Mouse (Mus musculus) gastrocnemius, adult 8-10 months (tissue): ENCODE data around the gene Mrps6. TPM values are rescaled to one million over a fixed set of nuclear protein-coding genes. Genes with fewer than 3 reads are reported as not detected.

Source experiments
- DNase-seq, 2 experiments: peaks; one replicate each; pipeline ENCODE4 v3.0.0; 2022; ENCODE audit warnings: low spot score in 2 of 2
- total RNA-seq, 4 experiments: library from RNA; stranded (reverse); gene quantifications; 2 replicates each; pipeline ENCODE4 v1.2.4; 2022

Mrps6 gene
- total RNA-seq, 4 experiments from 2014 or later: 19.5 to 26.4 (median 25.1) TPM

DNA sequence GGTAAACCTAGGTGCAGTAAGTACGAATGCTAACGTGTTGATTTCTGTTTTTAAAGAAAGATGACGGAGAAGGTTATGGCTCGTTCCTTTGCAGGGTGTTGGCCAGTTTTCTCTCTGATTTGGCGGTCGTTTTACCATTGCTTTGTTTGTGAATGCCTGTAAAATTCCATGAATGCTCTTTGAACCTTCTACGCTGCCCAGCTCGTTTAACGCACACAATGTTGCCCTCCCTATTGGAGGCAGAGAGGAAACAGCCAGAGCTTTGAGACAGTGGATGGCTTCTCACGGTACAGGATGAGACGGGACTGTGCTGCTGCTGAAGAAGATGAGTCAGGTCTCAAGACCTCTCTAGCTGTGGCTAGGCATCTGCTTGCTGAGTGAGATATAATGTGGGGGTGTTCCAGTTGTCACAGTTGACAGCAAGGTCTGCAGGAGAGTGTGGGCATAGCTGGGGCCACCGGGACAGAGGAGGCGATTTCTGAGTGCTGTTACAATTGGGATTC, 61.0 kb downstream of the Mrps6 start:
- no peak for DNase-seq

DNA sequence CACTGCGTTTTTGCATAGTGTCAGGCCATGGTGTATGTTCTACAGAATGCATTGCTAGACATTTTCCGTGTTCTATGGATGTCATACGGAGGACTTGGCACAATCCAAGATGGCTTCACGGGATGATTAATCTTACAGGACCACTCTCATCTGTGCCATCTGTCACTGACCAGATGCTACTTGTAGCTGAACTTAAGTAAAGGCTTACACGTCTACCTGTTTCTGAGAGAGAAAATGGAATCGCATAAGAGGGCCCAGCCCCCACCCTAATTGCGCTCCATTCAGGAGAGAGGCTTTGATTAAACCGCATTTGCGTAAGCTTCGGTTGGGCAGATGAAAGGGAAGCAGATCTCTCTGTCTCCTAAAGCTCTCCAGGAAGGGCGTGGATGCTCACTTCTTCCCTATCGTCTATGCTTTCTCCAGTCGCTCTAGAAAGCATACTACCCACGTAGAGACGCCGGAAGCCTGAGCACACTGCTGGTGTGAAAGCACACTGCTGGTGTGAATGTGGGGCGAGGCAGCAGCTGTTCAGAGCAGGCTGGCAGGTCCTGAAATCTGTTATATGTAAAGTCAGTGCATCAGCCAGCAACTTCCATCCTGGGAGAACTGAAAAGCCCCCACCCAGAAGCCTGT, 62.9 kb downstream of the Mrps6 start:
- no peak for DNase-seq

DNA sequence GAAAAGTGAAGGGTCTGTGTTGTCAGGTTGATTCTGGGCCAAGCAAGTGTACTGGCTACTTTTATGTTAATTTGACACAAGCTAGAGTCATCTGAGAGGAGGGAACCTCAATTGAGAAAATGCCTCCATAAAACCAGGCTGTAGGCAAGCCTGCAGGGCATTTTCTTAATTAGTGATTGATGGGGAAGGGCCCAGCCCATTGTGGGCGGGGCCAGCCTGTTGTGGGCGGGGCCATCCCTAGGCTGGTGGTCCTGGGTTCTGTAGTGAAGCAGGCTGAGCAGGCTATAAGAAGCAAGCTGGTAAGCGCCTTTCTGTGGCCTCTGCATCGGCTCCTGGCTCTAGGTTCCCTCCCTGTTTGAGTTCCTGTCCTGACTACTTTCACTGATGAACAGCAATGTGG, 69.2 kb downstream of the Mrps6 start:
- no peak for DNase-seq

DNA sequence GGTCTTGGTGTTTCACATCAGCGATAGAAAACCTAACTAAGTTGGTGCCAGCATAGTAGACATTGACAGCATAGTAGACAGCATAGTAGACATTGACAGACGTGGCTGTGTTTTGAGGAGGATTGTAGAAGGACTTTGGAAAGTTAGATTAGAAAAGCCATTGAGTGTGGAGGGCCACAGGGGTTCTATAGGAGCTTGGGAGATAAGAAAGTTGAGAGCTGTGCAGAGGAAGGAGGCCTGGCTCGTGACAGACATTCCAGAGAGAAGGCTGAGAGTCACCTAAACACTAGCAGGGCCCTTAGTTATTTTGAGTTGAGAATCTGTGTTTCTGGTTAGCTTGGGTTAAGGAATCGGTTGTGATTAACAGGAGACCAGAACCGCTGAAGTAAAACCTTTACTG, 69.6 kb downstream of the Mrps6 start:
- DNase-seq: no peak

DNA sequence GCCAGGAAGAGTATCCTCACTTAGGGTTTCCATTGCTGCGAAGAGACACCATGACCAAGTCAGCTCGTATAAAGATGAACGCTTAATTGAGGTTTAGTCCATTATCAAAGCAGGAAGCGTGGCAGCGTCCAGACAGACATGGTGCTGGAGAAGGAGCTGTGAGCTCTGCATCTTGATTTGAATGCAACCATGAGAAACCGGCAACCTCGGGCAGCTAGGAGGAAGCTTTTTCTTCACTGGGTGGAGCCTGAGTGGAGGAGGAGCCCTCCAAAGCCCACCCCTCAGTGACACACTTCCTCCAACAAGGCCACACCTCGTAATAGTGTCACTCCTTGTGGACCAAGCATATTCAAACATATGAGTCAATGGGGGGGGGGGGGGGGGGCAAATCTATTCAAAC, 71.8 kb downstream of the Mrps6 start:
- DNase-seq: no peak

DNA sequence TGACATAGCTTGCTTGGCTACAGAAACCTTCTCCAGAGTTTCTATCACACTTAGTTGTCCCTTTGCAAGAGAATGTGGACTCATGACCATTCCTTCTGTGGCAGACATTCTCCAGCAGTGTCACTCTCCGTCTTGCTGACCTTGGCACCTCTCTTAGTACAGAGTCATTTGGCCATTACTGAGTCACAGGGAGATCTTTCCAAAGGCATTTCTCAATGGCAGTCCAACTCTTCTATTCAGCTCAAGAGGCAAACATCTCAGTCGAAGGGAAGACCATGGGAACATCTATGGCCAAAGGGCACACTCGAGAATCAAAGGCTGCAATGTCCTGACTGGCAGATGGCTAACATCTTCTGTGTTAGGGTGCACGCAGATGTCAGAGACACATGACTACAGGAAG, 74.4 kb downstream of the Mrps6 start:
- no peak for DNase-seq

DNA sequence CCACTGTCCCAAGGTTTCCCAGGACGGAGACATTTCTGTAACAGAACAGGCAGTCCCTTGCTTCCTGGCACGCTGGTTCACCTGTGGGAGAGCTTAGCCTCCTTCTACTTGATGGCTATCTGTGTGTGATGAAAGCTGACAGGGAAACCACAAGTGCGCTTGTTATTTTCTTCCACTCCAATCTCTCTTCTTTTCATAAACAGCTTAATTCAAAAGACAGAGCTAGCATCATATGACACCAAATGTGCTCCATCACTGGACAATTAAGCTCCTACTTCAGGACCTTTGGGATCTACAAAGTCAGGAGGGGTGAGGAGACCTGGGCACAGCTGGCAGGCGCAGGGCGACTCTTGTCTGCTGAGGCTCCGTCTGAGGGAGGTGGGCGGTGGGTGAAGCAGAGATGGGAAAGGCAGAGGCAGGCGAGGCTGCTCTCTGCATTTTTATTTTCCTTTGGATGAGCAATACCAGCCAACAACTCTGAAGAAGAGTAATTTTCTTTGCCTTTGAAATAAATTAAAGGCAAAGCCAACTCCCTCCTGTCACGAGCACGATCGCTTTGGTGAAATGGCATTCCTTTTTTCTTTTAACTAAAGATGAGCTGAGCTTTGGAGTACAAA, 76.2 kb downstream of the Mrps6 start:
- DNase-seq: no peak

DNA sequence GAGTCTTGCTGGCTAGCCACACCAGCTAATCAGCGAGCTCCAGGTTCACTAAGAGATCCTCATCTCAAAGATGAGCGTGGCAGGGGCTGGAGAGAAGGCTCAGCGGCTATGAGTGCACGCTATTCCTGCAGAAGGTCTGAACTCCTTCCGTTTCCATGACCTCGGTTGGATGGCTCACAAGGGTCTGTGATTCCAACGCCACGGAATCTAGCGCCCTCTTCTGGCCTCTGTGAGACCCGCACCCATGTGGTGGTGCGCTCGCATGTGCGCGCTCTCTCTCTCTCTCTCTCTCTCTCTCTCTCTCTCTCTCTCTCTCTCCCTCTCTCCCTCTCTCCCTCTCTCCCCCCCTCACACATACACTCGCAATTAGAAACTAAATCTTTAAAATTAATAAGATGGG, 78.2 kb downstream of the Mrps6 start:
- DNase-seq: no peak

DNA sequence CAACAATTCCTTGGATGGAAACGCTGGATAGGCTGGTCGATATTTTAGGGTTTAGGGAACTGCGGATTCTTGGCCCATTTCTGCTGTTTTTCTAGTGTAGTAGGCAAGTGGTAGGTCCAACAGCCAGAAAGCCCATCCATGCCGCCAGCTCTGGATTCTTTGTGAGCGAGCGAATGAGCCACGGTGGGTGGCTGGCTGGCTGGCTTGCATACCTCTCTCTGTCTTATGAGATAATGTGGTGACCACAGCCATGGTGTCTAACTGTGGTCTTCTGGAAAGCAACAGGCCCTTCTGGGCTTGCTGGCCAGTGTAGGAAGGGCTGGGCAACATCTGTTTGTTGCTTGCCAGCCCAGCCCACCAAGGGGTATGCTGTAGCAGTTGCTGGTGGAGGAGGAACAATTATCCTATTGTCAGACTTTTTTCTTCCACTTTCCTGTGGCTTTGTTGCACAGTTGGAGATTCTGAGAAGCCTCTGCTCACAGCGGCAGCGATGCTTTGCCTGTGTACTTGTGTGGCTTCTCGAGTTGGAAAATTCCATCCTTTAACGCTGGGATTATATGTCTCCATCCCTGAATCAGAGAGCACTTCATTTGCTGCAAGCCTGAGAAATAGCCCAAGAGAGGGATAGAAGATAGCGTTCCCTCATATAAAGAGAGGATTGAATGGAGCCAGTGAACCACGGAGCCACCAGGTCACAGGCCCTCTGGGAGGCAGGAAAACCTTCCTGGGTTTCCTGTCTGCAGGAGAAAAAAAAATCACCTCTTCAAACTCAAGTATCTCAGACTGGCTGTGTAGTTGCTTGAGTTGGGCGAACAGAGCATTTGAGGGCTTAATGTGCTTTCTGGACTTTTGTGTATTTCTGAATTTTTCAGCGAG, 81.6 kb downstream of the Mrps6 start:
- DNase-seq: no peak

DNA sequence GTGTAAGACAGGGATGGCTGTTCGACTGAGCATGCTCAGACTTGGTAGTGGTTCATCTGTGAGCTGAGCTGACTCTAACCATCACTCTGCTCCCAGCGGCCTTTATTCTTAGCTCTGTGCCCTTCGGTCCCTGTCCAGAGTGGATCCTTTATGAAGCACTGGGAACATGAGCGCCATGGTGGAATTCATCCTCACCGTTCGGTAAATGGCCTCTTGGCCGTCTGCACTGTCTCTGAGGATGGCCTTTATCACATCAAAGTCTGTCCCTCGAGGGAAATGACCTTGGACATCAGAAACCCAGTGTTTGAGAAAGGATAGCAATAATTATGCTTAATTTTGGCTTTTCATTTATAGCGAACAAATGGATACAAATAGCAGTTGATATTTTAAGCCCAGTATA, 82.3 kb downstream of the Mrps6 start:
- no peak for DNase-seq

DNA sequence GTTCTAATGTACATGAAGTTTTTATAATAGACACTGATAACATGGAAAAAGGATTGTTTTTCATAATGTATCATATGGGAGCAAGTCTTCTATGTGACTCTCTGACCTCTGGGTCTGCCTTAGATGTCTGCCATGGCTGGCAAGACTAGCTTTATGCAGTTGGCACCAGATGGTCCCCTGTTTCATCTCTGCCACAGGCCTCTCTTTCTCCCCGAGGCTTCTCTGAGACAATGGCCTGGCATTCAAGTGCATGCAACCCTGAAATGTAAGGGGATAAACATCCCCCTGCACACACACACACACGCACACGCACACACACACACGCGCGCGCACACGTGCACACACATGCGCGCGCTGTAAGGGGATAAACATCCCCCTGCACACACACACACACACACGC, 83.0 kb downstream of the Mrps6 start:
- no peak for DNase-seq

DNA sequence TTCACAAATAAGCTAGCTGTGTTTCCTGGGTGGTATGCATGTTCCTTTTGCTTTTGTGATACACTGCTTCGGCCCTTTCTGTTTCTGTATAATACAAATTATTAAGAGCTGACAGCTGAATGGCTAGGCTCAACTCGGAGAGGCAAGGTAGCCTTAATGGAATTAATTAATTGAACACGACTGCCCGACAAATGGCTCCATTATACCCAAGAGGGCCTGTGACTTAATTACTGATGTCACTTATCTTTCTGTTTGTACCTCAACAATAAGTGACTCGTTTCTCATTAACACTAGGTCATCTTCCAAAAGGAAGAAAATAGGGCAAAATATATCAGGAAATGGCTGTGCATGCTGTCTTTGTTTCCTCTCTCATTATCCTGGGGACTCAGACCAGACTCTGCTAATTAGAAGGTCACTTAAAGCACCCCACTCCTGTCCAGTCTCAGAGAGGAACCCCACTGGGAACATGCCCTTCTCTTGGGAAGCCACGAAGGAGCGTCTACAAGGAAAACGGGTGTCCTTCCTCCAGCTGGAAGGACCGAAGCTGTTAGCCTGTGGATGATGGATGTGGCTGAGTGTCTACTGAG, 84.4 kb downstream of the Mrps6 start:
- DNase-seq: no peak

DNA sequence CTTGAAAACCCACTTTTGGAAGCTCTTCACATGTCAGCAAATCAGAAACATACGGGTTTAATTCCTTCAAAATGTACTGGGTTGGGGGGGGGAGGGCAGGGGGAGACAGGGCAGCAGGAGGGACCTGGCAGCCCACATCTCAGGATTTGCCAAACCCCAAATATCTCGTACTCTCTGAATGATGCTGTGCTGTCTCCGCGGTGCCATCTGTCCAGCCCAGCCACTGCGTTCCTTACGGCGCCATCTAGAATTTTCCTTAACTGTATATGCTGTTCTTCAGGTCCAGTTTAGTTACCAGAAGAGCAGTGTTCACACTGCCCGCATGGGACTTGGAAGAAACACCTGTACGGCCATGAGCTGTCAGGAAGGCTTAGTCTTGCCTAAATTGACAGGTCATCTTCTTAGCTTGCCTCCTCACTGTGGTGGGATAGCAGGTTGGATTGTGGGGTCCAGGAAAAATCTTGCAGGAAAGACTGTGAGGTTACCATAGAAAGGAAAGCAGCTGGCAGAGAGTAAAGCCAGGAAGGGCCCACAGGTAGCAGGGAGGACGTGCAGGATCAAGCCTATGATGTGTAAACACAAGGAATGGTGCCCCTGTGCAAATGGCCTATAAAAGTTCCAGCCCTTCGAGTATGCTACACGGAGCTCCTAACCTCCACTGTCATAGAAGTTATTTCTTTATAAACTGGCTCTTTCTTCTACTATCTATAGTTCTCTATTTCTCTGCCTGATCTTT, 89.7 kb downstream of the Mrps6 start:
- DNase-seq: no peak

DNA sequence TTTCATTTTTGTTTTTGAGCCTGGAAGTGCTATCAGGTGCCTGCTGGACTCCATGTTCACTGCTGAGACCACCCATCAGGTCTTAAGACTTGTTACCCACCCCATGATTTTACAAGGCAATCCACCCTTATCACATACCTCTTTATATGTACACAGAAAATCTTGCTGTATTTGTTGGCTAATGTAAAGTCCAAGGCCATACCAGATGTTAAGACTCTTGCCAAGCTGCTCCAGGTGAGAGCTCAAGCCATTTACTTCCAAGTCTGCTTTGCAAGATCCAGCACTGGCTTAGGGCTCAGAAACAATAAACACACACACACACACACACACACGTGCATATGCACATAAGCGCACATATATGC, 90.3 kb downstream of the Mrps6 start:
- no peak for DNase-seq

DNA sequence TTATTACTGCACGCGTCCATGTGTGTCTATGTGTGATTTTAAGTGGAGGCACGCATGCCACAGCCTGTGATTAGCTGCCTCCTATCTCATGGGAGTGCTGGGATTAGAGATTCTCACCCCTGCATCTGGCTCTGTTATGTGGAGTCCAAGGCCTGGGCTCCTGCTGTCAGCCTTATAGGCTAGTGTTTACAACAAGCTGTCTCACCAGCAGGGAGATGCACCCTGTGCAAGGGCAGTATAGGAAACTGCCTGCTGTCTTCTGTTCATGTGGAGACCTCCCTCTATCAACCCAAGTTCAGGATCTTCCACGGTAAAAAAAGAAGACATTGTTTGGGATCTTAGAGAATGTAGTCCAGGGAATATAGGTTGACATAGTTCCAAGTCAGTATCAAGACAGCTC, 92.9 kb downstream of the Mrps6 start:
- no peak for DNase-seq

DNA sequence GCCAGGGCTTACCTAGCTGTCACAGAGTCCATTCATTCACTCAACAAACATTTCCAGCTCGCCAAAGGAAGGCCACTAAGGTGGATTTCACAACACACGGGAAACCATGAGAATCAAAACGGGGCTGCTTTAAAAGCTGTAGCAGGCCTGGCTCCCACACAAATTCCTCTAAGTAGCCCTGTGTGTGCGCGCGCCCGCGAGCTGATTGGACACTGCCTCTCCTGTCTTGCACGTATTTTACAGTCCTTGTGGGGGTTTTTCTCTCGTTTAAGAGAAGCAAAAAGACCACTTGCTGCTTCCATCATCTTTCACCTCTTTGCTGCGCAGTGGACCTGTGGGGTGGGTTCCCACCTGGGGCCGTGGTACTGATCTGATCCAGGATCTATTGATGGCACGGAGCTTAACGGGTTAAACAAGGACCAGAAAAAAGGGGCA, 100.0 kb downstream of the Mrps6 start:
- peak in 1 of 2 experiments; percentile 7 for DNase-seq

DNA sequence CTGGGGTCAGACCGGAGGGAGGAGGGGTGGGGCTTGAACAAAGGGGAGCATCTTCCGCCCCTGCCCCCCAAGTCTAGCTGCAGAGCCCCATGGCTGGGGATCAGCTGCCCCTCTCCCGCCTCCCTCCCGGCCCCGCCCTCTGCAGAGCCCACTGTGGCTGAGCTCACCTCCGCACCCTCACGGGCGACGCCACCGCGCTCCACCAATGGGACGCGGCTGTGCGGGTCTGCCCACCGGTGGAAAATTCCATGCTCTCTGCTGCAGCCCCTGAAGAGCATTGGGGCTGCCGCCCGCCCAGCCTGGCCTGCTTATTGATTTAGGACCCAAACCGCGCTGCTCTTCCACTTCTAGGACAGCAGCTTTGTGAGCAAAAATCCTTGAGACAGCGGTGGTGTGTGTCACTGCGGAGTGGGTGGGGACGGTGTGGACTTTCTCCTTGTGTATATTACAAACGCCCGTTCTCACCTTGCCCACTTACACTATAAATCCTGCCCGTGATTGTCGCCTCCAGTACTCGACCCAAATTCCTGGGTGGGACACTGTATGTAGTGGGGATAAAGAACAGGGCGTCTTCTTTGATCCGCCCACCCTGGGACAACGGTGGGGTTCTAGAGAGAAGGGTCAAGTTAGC, 100.5 kb downstream of the Mrps6 start:
- DNase-seq: peak; percentile 24 to 48

DNA sequence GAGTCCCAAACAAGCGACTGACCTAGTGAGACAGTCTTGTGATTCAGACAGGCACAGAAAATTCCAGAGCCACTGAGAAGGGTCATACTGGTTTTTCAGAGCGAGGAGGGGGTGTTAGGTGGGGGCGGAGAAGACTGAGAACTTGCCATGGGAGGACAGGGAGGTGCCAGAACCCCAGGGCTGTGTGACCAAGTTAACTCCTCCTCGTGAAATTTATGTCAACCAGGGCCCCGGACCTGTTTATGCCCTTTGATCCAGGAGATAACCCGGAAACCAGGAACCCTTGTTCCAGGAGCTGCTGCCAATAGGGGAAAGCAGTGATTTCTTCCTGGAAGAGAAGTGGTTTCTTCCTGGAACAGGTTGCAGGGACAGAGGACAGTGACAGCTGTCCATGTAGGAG, 101.0 kb downstream of the Mrps6 start:
- no peak for DNase-seq
